Mouse (Mus musculus) lung, embryonic 15.5 days (tissue): ENCODE results near the gene Rnase9. TPM values are rescaled to one million over a fixed set of nuclear protein-coding genes. Genes with fewer than 3 reads are reported as not detected.
A peak's percentile ranks its signal among the peaks of the same experiment; 100 is the strongest.

Source experiments
- ATAC-seq: fragments of 200-750 bp; cut with Nextera tagmentation; 2 replicates; pipeline ENCODE4 v1.8.0; 2017; ENCODE audit warnings: moderate number of reproducible peaks, borderline replicate concordance; ENCODE audit not compliant: low FRiP score, low TSS enrichment; ENCODE audit errors: extremely low read depth
- H3K27ac ChIP-seq: fragments of 300-500 bp; sonication (generic); 2 replicates; pipeline ENCODE4 v1.5.1; 2015; ENCODE audit warnings: moderate library complexity, mild to moderate bottlenecking, inconsistent platforms
- H3K27me3 ChIP-seq: fragments of 300-500 bp; sonication (generic); 2 replicates; pipeline ENCODE4 v1.6.1; 2015; ENCODE audit warnings: inconsistent platforms
- H3K36me3 ChIP-seq: fragments of 300-500 bp; sonication (generic); 2 replicates; pipeline ENCODE4 v1.6.1; 2015; ENCODE audit warnings: inconsistent platforms
- H3K4me1 ChIP-seq: fragments of 300-500 bp; sonication (generic); 2 replicates; pipeline ENCODE4 v1.6.1; 2015; ENCODE audit warnings: inconsistent platforms
- H3K4me2 ChIP-seq: fragments of 300-500 bp; sonication (generic); 2 replicates; pipeline ENCODE4 v1.6.1; 2015; ENCODE audit warnings: inconsistent platforms, mild to moderate bottlenecking, moderate library complexity
- H3K4me3 ChIP-seq: fragments of 300-500 bp; sonication (generic); 2 replicates; pipeline ENCODE4 v1.5.1; 2015; ENCODE audit warnings: mild to moderate bottlenecking, inconsistent platforms
- H3K9ac ChIP-seq: fragments of 300-500 bp; sonication (generic); 2 replicates; pipeline ENCODE4 v1.6.1; 2015; ENCODE audit warnings: inconsistent platforms
- H3K9me3 ChIP-seq: fragments of 300-500 bp; sonication (generic); 2 replicates; pipeline ENCODE4 v1.6.1; 2016; ENCODE audit warnings: inconsistent platforms
- WGBS: fragments of 180-500 bp; shearing (Covaris S2); methylation state at CpG from one replicate; pipeline ENCODE4 v1.1.7; 2015; 5-methylcytosine and 5-hydroxymethylcytosine counted together
- polyA plus RNA-seq: library from polyadenylated mRNA; unstranded; fragments of >200 nt; fragmentation: Nextera tagmentation; extraction: Ambion mirVana; gene quantifications from 2 replicates; pipeline ENCODE4 v1.2.1, GENCODE M21; 2015

The Rnase9 gene
- polyA plus RNA-seq, 1 experiment from 2014 or later = not detected

GRCm38 (mm10) chr14:51007914-51008713, 33.6 kb downstream of the Rnase9 start:
- no peak overlapping the region for H3K9ac ChIP-seq
- no peak overlapping the region; the same call in 1 of the 2 replicates for H3K4me2 ChIP-seq
- H3K9me3 ChIP-seq = no peaks in the 10 kb centered on the region
- H3K4me3 ChIP-seq = no peak overlapping the region
- no peaks in the 10 kb centered on the region for H3K36me3 ChIP-seq
- no peaks in the 10 kb centered on the region for H3K27me3 ChIP-seq
- H3K4me1 ChIP-seq = peaks cover 12% of the 10 kb centered on the region
- peak overlapping the region; percentile 94 for H3K27ac ChIP-seq
- peak; percentile 94 for ATAC-seq
- 42% methylated on average over 13 of the region's 13 CpGs for WGBS

GRCm38 (mm10) chr14:51007152-51007801, 34.4 kb downstream of the Rnase9 start, which contains the start of gene Rnase10:
Rnase10 (plus strand) TSS chr14:51007751.
- no peak within 1 kb of the TSS for H3K9ac ChIP-seq
- peaks cover 12% of the 10 kb centered on the region for H3K4me1 ChIP-seq
- 62% methylated on average over 8 of the region's 8 CpGs for WGBS
- no peak within 1 kb of the TSS for H3K4me3 ChIP-seq
- no peaks in the 10 kb centered on the region for H3K9me3 ChIP-seq
- H3K36me3 ChIP-seq = no peaks in the 10 kb centered on the region
- ATAC-seq = no peak
- no peak within 1 kb of the TSS; the same call in 1 of the 2 replicates for H3K4me2 ChIP-seq
- peak within 1 kb of the TSS; percentile 94 for H3K27ac ChIP-seq
- no peaks in the 10 kb centered on the region for H3K27me3 ChIP-seq

- no peaks in the 10 kb centered on the region for H3K9me3 ChIP-seq
- peaks cover 4% of the 10 kb centered on the region; the same call in 1 of the 2 replicates for H3K4me1 ChIP-seq
- no peak overlapping the region for H3K9ac ChIP-seq
- ATAC-seq = peak; percentile 31; the same call in 1 of the 2 replicates
- no peak overlapping the region for H3K4me3 ChIP-seq
- H3K27ac ChIP-seq = peak overlapping the region; percentile 56; the same call in 1 of the 2 replicates
- H3K36me3 ChIP-seq = no peaks in the 10 kb centered on the region
- H3K4me2 ChIP-seq = no peak overlapping the region
- 43% methylated on average over 2 of the region's 2 CpGs for WGBS
- H3K27me3 ChIP-seq = no peaks in the 10 kb centered on the region
Measured at GRCm38 (mm10) chr14:50997999-50998666, 43.5 kb downstream of the Rnase9 start.

- no peaks in the 10 kb centered on the region for H3K9me3 ChIP-seq
- 0 out of 2 replicates have a peak overlapping the region, but pooled peaks have one; percentile 37 for H3K27ac ChIP-seq
- H3K4me1 ChIP-seq = peaks cover 4% of the 10 kb centered on the region; the same call in 1 of the 2 replicates
- no peaks in the 10 kb centered on the region for H3K36me3 ChIP-seq
- H3K27me3 ChIP-seq = no peaks in the 10 kb centered on the region
- no peak overlapping the region for H3K4me3 ChIP-seq
- ATAC-seq = no peak
- 49% methylated on average over 3 of the region's 3 CpGs for WGBS
- no peak overlapping the region for H3K9ac ChIP-seq
- H3K4me2 ChIP-seq = no peak overlapping the region
Measured at GRCm38 (mm10) chr14:50997088-50997487, 44.6 kb downstream of the Rnase9 start.

- no peak overlapping the region for H3K27ac ChIP-seq
- no peaks in the 10 kb centered on the region for H3K9me3 ChIP-seq
- H3K4me3 ChIP-seq = no peak overlapping the region
- H3K4me2 ChIP-seq = no peak overlapping the region
- no peaks in the 10 kb centered on the region for H3K36me3 ChIP-seq
- no peak overlapping the region for H3K9ac ChIP-seq
- H3K4me1 ChIP-seq = no peaks in the 10 kb centered on the region
- H3K27me3 ChIP-seq = no peaks in the 10 kb centered on the region
- no peak for ATAC-seq
- WGBS = 75% methylated on average over 3 of the region's 3 CpGs
Measured at GRCm38 (mm10) chr14:50991037-50991436, 50.6 kb downstream of the Rnase9 start.

Other genes with a start within 250 kb of the Rnase9 start
- gene Ccnb1ip1, start 234.1 kb downstream of the Rnase9 start, polyA plus RNA-seq = not detected in 2 replicates
- gene Parp2, start 234.0 kb downstream of the Rnase9 start, polyA plus RNA-seq = 60.8 and 61.2 TPM in 2 replicates
- 5.3 and 6.2 TPM in 2 replicates for gene Tep1, start 171.3 kb downstream of the Rnase9 start, polyA plus RNA-seq
- 0.36 and 0.50 TPM in 2 replicates for gene Klhl33, start 144.4 kb downstream of the Rnase9 start, polyA plus RNA-seq
- 174 and 176 TPM in 2 replicates for gene Osgep, start 117.0 kb downstream of the Rnase9 start, polyA plus RNA-seq
- gene Apex1, start 116.9 kb downstream of the Rnase9 start, polyA plus RNA-seq = 222 and 228 TPM in 2 replicates
- gene Pip4p1, start 111.0 kb downstream of the Rnase9 start, polyA plus RNA-seq = 46.7 and 53.4 TPM in 2 replicates
- gene Pnp, start 110.8 kb downstream of the Rnase9 start, polyA plus RNA-seq = 68.1 and 69.5 TPM in 2 replicates
- not detected in 2 replicates for gene Gm49342, start 97.4 kb downstream of the Rnase9 start, polyA plus RNA-seq
- gene Pnp2, start 85.9 kb downstream of the Rnase9 start, polyA plus RNA-seq = 0.38 and 0.76 TPM in 2 replicates
- gene Rnase10, start 34.1 kb downstream of the Rnase9 start, polyA plus RNA-seq = 0.25 and 0.28 TPM in 2 replicates
- not detected in 2 replicates for gene Rnase11, start 8.3 kb upstream of the Rnase9 start, polyA plus RNA-seq
- not detected in 2 replicates for gene Rnase12, start 15.8 kb upstream of the Rnase9 start, polyA plus RNA-seq
- gene Olfr750, start 32.6 kb upstream of the Rnase9 start, polyA plus RNA-seq = not detected in 2 replicates
- 33.9 and 38.7 TPM in 2 replicates for gene Rnase4, start 49.2 kb upstream of the Rnase9 start, polyA plus RNA-seq
- 7.6 and 7.7 TPM in 2 replicates for gene Ang, start 49.3 kb upstream of the Rnase9 start, polyA plus RNA-seq
- gene Eddm3b, start 72.6 kb upstream of the Rnase9 start, polyA plus RNA-seq = not detected in 2 replicates
- 1.2 and 1.9 TPM in 2 replicates for gene Rnase6, start 82.0 kb upstream of the Rnase9 start, polyA plus RNA-seq
- gene Rnase1, start 104.9 kb upstream of the Rnase9 start, polyA plus RNA-seq = 0.30 and 0.44 TPM in 2 replicates
- not detected in 2 replicates for gene Rnase2b, start 120.4 kb upstream of the Rnase9 start, polyA plus RNA-seq
- gene Ang2, start 157.3 kb upstream of the Rnase9 start, polyA plus RNA-seq = not detected in 2 replicates
- not detected in 2 replicates for gene Ear14, start 161.5 kb upstream of the Rnase9 start, polyA plus RNA-seq
- not detected in 2 replicates for gene Rnase2a, start 214.2 kb upstream of the Rnase9 start, polyA plus RNA-seq